Mouse (Mus musculus) kidney, postnatal 14 days (tissue): ENCODE results near the gene Olfr1131.
"Not testable (repeated sequence)": the region's sequence is repeated elsewhere in the genome, so short reads cannot be mapped to it uniquely, and the experiment has no call there.

Experiments used
- DNase-seq: peaks from one replicate; pipeline ENCODE4 v3.0.0; 2022; ENCODE audit warnings: mixed read lengths

Olfr1131 gene

DNA sequence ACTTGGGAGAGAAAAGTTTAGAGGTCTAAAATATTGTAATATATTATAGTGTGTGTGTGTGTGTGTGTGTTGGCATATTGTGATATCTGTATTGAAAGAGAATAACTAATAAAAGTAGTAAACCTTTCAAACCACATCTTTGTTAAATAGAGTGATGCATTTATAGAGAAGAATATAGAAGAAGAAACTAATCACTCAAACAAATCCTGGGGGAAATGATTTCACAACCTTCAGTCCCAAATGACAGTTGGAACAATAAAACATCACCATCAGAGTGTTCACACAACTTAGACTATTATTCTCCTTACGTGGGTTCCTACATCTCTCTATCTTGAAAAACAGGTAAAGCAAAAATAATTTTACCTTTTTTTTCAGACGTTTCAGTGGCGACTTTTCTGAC lies at the start of gene Olfr1131:
Gene Olfr1131 (plus strand): TSS at position 301 of the 400 bp plus-strand sequence.
- DNase-seq, result no peak

DNA sequence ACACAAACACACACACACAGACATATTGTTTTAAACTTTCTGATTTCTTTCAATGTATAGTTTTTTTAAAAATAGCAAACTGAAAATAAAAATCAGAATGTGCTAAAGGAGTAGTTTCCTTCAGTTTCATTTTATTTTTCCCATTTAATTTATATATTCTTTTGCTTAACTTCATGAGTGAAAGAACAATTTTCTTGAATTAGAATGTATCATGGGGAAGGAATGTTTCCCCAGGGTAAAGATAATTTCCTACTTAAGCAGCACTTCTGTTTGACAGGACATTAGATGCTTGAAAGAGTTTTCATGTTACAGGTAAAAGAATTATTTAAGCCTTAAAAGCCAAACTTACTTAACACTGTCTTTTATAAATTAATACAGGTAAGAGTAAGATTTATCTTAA lies 21.0 kb upstream of the Olfr1131 start, which contains the start of gene Olfr1130:
Gene Olfr1130 (plus strand): TSS at position 301 of the 400 bp plus-strand sequence.
- DNase-seq, result not testable (repeated sequence)

DNA sequence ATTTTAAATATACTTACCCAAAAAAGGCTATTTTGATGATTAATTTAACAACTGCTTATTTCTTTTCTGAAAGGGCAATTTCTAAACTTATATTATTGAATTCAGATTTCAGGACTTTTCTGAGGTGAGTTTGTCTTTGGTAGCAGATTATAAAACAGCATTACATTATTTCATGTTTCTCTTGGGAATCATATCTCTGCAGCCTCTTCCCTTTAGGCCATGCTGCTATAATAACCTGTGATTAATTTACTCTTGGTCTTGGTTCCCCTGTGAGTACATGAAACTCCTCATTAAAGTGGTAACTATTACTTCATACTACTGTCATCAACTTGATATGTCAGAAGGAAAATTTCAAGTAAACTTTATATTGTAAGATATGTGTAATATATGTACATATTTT lies 10.5 kb downstream of the Olfr1131 start, which contains the start of gene Olfr1132:
Gene Olfr1132 (minus strand): TSS at position 101 of the 400 bp plus-strand sequence.
- DNase-seq, result no peak

DNA sequence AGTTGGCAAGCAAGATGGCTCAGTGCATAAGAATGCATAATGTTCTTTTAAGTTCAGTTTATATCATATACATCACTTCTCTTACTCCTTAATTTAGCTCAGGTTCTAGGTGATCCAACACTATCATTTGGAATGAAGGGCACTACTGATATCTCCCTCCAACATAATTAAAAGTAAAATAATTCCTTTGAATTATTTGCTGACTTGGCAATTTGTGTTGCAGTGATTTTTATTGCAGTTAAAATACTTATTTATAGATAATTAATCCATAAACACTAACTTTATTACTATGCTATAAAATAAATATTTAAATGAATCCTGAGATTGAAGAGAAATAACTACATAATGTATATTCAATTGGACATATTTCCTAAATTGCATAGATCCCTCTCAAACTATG lies 15.5 kb downstream of the Olfr1131 start:
- no peak for DNase-seq

DNA sequence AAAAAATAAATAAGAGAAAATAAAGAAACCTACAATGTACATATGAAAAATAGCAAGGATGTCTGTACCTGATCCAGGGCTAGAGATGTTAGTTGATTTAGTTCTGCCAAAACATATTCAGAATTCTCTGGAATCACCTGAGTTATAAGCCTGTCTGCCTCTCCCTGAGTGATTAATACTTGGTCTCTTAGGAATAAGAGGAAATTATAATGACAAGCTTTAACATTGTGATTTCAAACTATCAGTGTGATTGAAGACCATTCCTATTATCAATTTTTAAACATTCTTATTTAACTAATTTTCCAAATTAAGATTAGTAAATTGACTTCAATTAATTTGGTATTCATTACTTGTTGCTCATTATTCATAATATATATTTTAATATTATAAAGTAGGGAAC lies 20.4 kb downstream of the Olfr1131 start, which contains the start of gene Olfr1133:
Gene Olfr1133 (minus strand): TSS at position 101 of the 400 bp plus-strand sequence.
- no peak for DNase-seq

DNA sequence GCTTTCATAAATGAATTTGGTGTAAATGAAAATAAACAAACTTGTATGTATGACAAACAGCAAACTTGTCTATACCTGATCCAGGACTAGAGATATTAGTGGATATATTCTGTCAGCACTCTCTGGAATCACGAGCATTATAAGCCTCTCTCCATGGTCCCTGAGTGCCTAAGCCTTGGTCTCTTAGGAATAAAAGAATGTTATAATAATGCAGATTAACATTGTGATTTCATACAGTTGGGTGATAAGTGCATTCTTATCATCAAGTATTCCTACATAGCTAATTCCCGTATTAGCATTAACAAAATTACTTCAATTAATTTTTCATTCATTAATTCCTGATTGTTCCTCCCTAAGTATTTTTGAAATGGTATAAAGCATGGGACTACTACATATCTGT lies 31.5 kb downstream of the Olfr1131 start, which contains the start of gene Olfr1134:
Gene Olfr1134 (minus strand): TSS at position 101 of the 400 bp plus-strand sequence.
- no peak for DNase-seq

DNA sequence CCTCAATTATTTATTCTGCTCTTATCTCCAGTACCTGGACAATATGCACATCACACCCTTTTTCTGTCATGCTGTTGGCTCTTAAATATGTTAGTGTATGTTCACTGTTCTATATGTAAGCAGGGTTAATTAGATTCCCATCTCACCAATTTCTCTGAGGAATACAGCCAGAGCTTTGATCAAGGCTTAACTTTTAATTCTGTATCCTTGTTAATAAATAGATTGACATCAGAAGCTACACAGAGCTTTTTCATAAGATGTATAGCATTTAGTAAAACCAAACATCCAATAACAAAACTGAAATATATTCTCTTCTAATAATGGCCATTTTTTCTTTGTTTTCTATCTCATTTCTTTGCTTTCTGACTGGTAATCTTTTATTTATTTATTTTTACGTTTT lies 46.7 kb downstream of the Olfr1131 start, which contains the start of gene Olfr1135:
Gene Olfr1135 (minus strand): TSS at position 101 of the 400 bp plus-strand sequence.
- DNase-seq, result no peak
